Comparison of ENCODE assay signal across 12 mouse cellular contexts in the genomic region with DNA sequence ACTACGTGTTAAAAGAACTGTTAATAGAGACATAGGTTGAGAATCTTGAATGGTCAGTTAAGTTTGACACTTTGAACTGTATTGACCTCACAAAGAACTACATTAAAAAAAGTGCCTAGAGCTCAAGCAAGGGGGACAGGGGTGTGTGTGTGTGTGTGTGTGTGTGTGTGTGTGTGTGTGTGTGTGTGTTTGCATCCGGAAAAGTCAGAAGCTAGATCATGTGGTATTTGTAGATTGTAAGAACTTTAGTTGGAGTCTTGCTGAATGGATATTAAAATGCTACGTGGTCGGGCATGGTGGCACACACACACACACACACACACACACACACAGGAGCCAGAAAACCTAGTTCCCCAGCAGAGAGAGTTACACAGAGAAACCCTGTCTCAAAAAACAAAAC. TPM values are rescaled to one million over a fixed set of nuclear protein-coding genes. Genes with fewer than 3 reads are reported as not detected.
DNase-seq lines count a peak whose midpoint lies in the region; ATAC-seq and TF ChIP-seq lines count a peak whose summit lies in the region.
"Had no signal": no experiment of that assay in that cellular context is flagged by ENCODE, and none has a peak within 500 bp of the region (broad histone marks: within the 10 kb centered on the region; RNA-seq: fewer than 3 reads in every experiment).

No protein-coding gene starts in this region.

- no peak for ATAC-seq in kidney, embryonic 16.5 days (ENCODE audit: low FRiP score, low TSS enrichment)
- ATAC-seq in liver, embryonic 16.5 days (ENCODE audit: low read depth) = no peak

- H3K9me3 ChIP-seq in kidney, embryonic 16.5 days (ENCODE audit: low read length) = no peaks in the 10 kb centered on the region
- no peaks in the 10 kb centered on the region for H3K9me3 ChIP-seq in liver, embryonic 16.5 days (replicated peaks; ENCODE audit: control insufficient read depth, low read length)
- H3K9me3 ChIP-seq: embryonic facial prominence, embryonic 13.5 days; forebrain, embryonic 15.5 days had no signal

- H3K4me2 ChIP-seq in kidney, embryonic 16.5 days (replicated peaks; ENCODE audit: low read depth, low read length) = no peak overlapping the region
- H3K4me2 ChIP-seq in liver, embryonic 16.5 days (ENCODE audit: low read depth, low read length) = peak overlapping the region; percentile 78

- H3K27me3 ChIP-seq in kidney, embryonic 16.5 days (ENCODE audit: insufficient read depth, low read length) = no peaks in the 10 kb centered on the region
- no peaks in the 10 kb centered on the region for H3K27me3 ChIP-seq in liver, embryonic 16.5 days (ENCODE audit: control insufficient read depth, insufficient read depth, low read depth, low read length)
- H3K27me3 ChIP-seq: embryonic facial prominence, embryonic 13.5 days; forebrain, embryonic 15.5 days had no signal

- no peak for TF ChIP-seq CTCF in bone marrow, adult 2 months (IDR thresholded peaks at IDR 0.05; ENCODE audit: control insufficient read depth, insufficient read depth, low read length)

- peaks cover 27% of the 10 kb centered on the region for H3K4me1 ChIP-seq in kidney, embryonic 16.5 days (ENCODE audit: insufficient read depth, low read length)
- no peaks in the 10 kb centered on the region; the same call in 1 of the 2 replicates for H3K4me1 ChIP-seq in bone marrow, adult 2 months (ENCODE audit: control insufficient read depth, insufficient read depth, low read length)
- H3K4me1 ChIP-seq in liver, embryonic 16.5 days (ENCODE audit: control insufficient read depth, low read depth, low read length) = peaks cover 21% of the 10 kb centered on the region

- no peak overlapping the region for H3K4me3 ChIP-seq in kidney, embryonic 16.5 days (ENCODE audit: low read length)
- H3K4me3 ChIP-seq in bone marrow, adult 2 months (replicated peaks; ENCODE audit: control insufficient read depth, low read depth, low read length) = peak overlapping the region; percentile 20
- H3K4me3 ChIP-seq in liver, embryonic 16.5 days (ENCODE audit: low read depth, low read length) = no peak overlapping the region

- WGBS in kidney, embryonic 16.5 days = 74% methylated on average over 4 of the region's 4 CpGs
- WGBS in bone marrow, adult 2 months = 12% methylated on average over 4 of the region's 4 CpGs
- WGBS in liver, embryonic 16.5 days (ENCODE audit: insufficient replicate concordance) = 22% methylated on average over 4 of the region's 4 CpGs

- peaks cover 9% of the 10 kb centered on the region for H3K36me3 ChIP-seq in kidney, embryonic 16.5 days (ENCODE audit: insufficient read depth, low read length)
- H3K36me3 ChIP-seq in liver, embryonic 16.5 days (ENCODE audit: control insufficient read depth, insufficient read depth) = peaks cover 15% of the 10 kb centered on the region

- no peak overlapping the region for H3K9ac ChIP-seq in kidney, embryonic 16.5 days (replicated peaks; ENCODE audit: low read length)
- peak overlapping the region; percentile 69 for H3K9ac ChIP-seq in liver, embryonic 16.5 days (ENCODE audit: low read depth, low read length)

- TF ChIP-seq POLR2A in bone marrow, adult 2 months (IDR thresholded peaks at IDR 0.05; ENCODE audit: borderline replicate concordance, control insufficient read depth, low read depth, low read length) = no peak

- H3K27ac ChIP-seq in kidney, embryonic 16.5 days (ENCODE audit: low read length) = peak overlapping the region; percentile 21; the same call in 1 of the 2 replicates
- no peak overlapping the region for H3K27ac ChIP-seq in bone marrow, adult 2 months (ENCODE audit: control insufficient read depth, insufficient read depth, low read depth, low read length, poor library complexity)
- H3K27ac ChIP-seq in liver, embryonic 16.5 days (ENCODE audit: low read length) = peak overlapping the region; percentile 91

- no peak for DNase-seq in kidney, adult 8-10 months
- peak; percentile 10 for DNase-seq in CD4-positive helper T cell, adult 2 months (ENCODE audit: low read depth, low spot score)
- no peak for DNase-seq in cerebellum, postnatal 10 days
- DNase-seq in adrenal gland, adult 8-10 months = no peak
- no peak for DNase-seq in frontal cortex, adult 2 months (ENCODE audit: extremely low spot score in 1 of 2, low spot score in 1 of 2)
- DNase-seq: cerebellum, postnatal 36 days; gastrocnemius, postnatal 14 days had no signal

RNA-seq across cellular contexts. Expression of gene Fbxo5, which starts 1.6 kb away (rescaled TPM):
- 73.7 and 79.4 TPM in 2 replicates for polyA plus RNA-seq in kidney, embryonic 16.5 days (2015; fragmentation: Nextera tagmentation; extraction: Ambion mirVana)
- polyA plus RNA-seq in bone marrow, adult 2 months (2011; ENCODE audit: insufficient read depth, insufficient read length, low replicate concordance, missing spikeins) = 48.1 and 54.1 TPM in 2 replicates
- polyA plus RNA-seq in liver, embryonic 16.5 days (2015; fragmentation: Nextera tagmentation; extraction: Ambion mirVana) = 78.7 and 92.7 TPM in 2 replicates
- 1 to 10 TPM; 1.9 to 3.8 (median 2.4) TPM for total RNA-seq in adrenal gland, adult 8-10 months (2022)
- polyA plus RNA-seq in frontal cortex, adult 2 months (2012; rRNA removed) = 1.8 and 2.6 TPM in 2 replicates

RNA-seq across cellular contexts. Expression of gene Mtrf1l, which starts 16.7 kb away (rescaled TPM):
- polyA plus RNA-seq in kidney, embryonic 16.5 days (2015; fragmentation: Nextera tagmentation; extraction: Ambion mirVana) = 13.5 and 14.2 TPM in 2 replicates
- polyA plus RNA-seq in bone marrow, adult 2 months (2011; ENCODE audit: insufficient read depth, insufficient read length, low replicate concordance, missing spikeins) = 12.1 and 27.6 TPM in 2 replicates
- 4.9 and 6.3 TPM in 2 replicates for polyA plus RNA-seq in liver, embryonic 16.5 days (2015; fragmentation: Nextera tagmentation; extraction: Ambion mirVana)
- 10 to 100 TPM; 11.6 to 16.0 (median 12.8) TPM for total RNA-seq in adrenal gland, adult 8-10 months (2022)
- 6.5 and 8.1 TPM in 2 replicates for polyA plus RNA-seq in frontal cortex, adult 2 months (2012; rRNA removed)

Comparison
In these comparisons a context has a peak if more than half of its experiments do, and no peak if none do; other contexts are left out.
1. RNA of gene Fbxo5, which starts 1.6 kb away (polyA plus RNA-seq): 78.7 to 92.7 TPM in liver, embryonic 16.5 days, 73.7 to 79.4 TPM in kidney, embryonic 16.5 days and 48.1 to 54.1 TPM in bone marrow, adult 2 months; 1.8 to 2.6 TPM in frontal cortex, adult 2 months; every median in the first group is over 10 times any median in the second.